Mouse (Mus musculus): ENCODE measurements at regions not wholly inside any gene's neighbourhood (a gene's known extent, or its start where the extent isn't known, plus 50 kb on each side); places are given as distances from the start of the nearest gene placed in this dataset.
"Not testable (repeated sequence)": the region's sequence is repeated elsewhere in the genome, so short reads cannot be mapped to it uniquely, and the experiment has no call there.

- DNase-seq (ENCODE audit: low spot score) (no peak), ATAC-seq (replicated peaks; ENCODE audit: low FRiP score, low read depth) (no peak)
- Histone ChIP-seq H3K9ac (ENCODE audit: low read depth, low read length) (no peak overlapping the region), H3K27me3 (ENCODE audit: insufficient read depth, low read length) (no peaks in the 10 kb centered on the region), H3K4me1 (replicated peaks; ENCODE audit: insufficient read depth, low read length) (no peaks in the 10 kb centered on the region), H3K4me3 (replicated peaks; ENCODE audit: low read depth, low read length) (no peak overlapping the region), H3K36me3 (ENCODE audit: insufficient read depth, low read length) (no peaks in the 10 kb centered on the region), H3K27ac (no peak overlapping the region), H3K9me3 (replicated peaks; ENCODE audit: low read length) (no peaks in the 10 kb centered on the region), H3K4me2 (ENCODE audit: low read length) (no peak overlapping the region)
- WGBS, result 78% methylated on average over 4 of the region's 4 CpGs
- TF ChIP-seq CTCF (IDR thresholded peaks at IDR 0.05; ENCODE audit: low read depth), result no peak
Observed at GRCm38 (mm10) chrX:50618936-50619335, 190.6 kb upstream of the Olfr1324 start.

DNA sequence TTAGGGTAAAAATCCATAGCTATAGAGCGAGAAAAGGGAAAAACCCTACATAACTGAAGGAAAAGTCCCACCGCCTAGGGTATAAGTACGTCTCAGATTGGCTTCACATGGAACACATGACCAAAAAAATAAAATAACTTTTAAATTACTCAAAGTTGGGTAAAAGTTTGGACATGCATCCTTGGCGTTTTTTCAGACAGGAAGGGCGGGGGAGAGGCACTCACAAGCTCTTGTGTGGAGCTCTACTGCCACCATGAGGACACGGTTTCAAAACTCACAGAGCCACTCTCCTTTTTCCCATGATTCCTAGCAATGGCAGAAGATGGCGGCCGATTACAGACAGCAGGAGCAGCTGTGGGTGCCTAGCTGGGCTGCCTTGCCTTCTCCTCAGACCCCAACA is 188.6 kb upstream of the Olfr1324 start:
- not testable (repeated sequence) for ATAC-seq (replicated peaks; ENCODE audit: low FRiP score, low read depth); H3K36me3 ChIP-seq (ENCODE audit: insufficient read depth, low read length); H3K4me1 ChIP-seq (replicated peaks; ENCODE audit: insufficient read depth, low read length); DNase-seq (ENCODE audit: low spot score); H3K9ac ChIP-seq (ENCODE audit: low read depth, low read length); H3K27ac ChIP-seq; H3K27me3 ChIP-seq (ENCODE audit: insufficient read depth, low read length); H3K9me3 ChIP-seq (replicated peaks; ENCODE audit: low read length)
- 61% methylated on average over 8 of the region's 8 CpGs for WGBS
- H3K4me2 ChIP-seq (ENCODE audit: low read length), result 0 out of 2 replicates have a peak overlapping the region, but pooled peaks have one; percentile 27
- peak overlapping the region; percentile 9; the same call in 1 of the 2 replicates for H3K4me3 ChIP-seq (replicated peaks; ENCODE audit: low read depth, low read length)
- TF ChIP-seq CTCF (IDR thresholded peaks at IDR 0.05; ENCODE audit: low read depth), result peak; percentile 61

GRCm38 (mm10) chrX:50614874-50615273 is 186.6 kb upstream of the Olfr1324 start:
- H3K9me3 ChIP-seq (replicated peaks; ENCODE audit: low read length); H3K36me3 ChIP-seq (ENCODE audit: insufficient read depth, low read length); H3K4me2 ChIP-seq (ENCODE audit: low read length); H3K4me3 ChIP-seq (replicated peaks; ENCODE audit: low read depth, low read length); H3K4me1 ChIP-seq (replicated peaks; ENCODE audit: insufficient read depth, low read length); H3K9ac ChIP-seq (ENCODE audit: low read depth, low read length); H3K27me3 ChIP-seq (ENCODE audit: insufficient read depth, low read length); ATAC-seq (replicated peaks; ENCODE audit: low FRiP score, low read depth): not testable (repeated sequence)
- peak; percentile 71 for TF ChIP-seq CTCF (IDR thresholded peaks at IDR 0.05; ENCODE audit: low read depth)
- H3K27ac ChIP-seq, result 0 out of 2 replicates have a peak overlapping the region, but pooled peaks have one; percentile 19
- 61% methylated on average over 3 of the region's 3 CpGs for WGBS
- DNase-seq (ENCODE audit: low spot score), result peak; percentile 49

GRCm38 (mm10) chrX:50614367-50614766 is 186.1 kb upstream of the Olfr1324 start:
- not testable (repeated sequence) for H3K4me2 ChIP-seq (ENCODE audit: low read length); H3K4me1 ChIP-seq (replicated peaks; ENCODE audit: insufficient read depth, low read length); H3K36me3 ChIP-seq (ENCODE audit: insufficient read depth, low read length); ATAC-seq (replicated peaks; ENCODE audit: low FRiP score, low read depth); H3K27me3 ChIP-seq (ENCODE audit: insufficient read depth, low read length); H3K9me3 ChIP-seq (replicated peaks; ENCODE audit: low read length); DNase-seq (ENCODE audit: low spot score); H3K4me3 ChIP-seq (replicated peaks; ENCODE audit: low read depth, low read length); H3K9ac ChIP-seq (ENCODE audit: low read depth, low read length)
- 0 out of 2 replicates have a peak overlapping the region, but pooled peaks have one; percentile 19 for H3K27ac ChIP-seq
- 60% methylated on average over 6 of the region's 6 CpGs for WGBS
- TF ChIP-seq CTCF (IDR thresholded peaks at IDR 0.05; ENCODE audit: low read depth), result peak; percentile 53; the same call in 1 of the 2 replicates

DNA sequence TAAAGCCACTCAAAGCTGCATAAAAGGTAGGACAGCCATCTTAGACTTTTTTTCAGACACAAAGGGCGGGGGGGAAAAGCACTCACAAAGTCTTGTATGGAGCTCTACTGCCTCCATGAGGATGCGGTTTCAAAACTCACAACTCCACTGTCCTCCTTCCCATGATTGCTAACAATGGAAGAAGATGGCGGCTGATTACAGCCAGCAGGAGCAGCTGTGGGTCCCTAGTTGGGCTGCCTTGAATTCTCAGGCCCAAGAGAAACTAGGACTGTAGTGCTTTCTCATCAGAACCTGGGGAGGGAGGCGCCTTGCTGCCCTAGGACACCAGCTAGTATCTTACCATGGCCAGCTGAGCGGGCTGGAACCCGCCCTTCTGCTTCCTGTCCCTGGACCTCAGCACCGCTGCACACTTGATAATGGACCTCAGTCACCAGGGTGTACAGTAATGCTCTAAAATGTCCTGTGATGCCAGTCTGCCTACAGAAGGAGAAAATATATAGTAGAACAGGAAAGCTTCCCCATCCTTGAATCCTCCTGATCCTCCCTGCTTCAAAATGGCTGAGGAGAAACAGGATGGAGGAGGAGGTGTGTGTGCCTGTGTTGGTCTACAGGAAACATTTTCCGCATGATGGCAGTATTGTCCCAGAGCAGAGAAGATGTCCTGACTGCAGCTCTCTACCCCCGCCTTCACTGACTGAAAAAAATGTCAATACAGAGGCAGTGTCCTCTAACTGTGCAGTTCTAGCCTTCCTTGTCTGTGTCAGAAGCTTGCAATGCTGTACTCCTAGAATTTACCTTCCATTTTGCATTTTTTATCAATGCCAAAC is 183.7 kb upstream of the Olfr1324 start:
- DNase-seq (ENCODE audit: low spot score) (peak; percentile 70), ATAC-seq (replicated peaks; ENCODE audit: low FRiP score, low read depth) (peak; percentile 61; the same call in 1 of the 2 replicates)
- H3K9me3 ChIP-seq (replicated peaks; ENCODE audit: low read length), result no peaks in the 10 kb centered on the region
- H3K27me3 ChIP-seq (ENCODE audit: insufficient read depth, low read length), result no peaks in the 10 kb centered on the region
- H3K4me2 ChIP-seq (ENCODE audit: low read length), result peak overlapping the region; percentile 41
- peak overlapping the region; percentile 36; the same call in 1 of the 2 replicates for H3K27ac ChIP-seq
- no peaks in the 10 kb centered on the region for H3K4me1 ChIP-seq (replicated peaks; ENCODE audit: insufficient read depth, low read length)
- peak overlapping the region; percentile 31; the same call in 1 of the 2 replicates for H3K9ac ChIP-seq (ENCODE audit: low read depth, low read length)
- peak overlapping the region; percentile 31 for H3K4me3 ChIP-seq (replicated peaks; ENCODE audit: low read depth, low read length)
- no peaks in the 10 kb centered on the region for H3K36me3 ChIP-seq (ENCODE audit: insufficient read depth, low read length)
- TF ChIP-seq CTCF (IDR thresholded peaks at IDR 0.05; ENCODE audit: low read depth), result peak; percentile 75
- 51% methylated on average over 9 of the region's 9 CpGs for WGBS

- not testable (repeated sequence) for H3K36me3 ChIP-seq (ENCODE audit: insufficient read depth, low read length); H3K4me3 ChIP-seq (replicated peaks; ENCODE audit: low read depth, low read length); ATAC-seq (replicated peaks; ENCODE audit: low FRiP score, low read depth); H3K4me2 ChIP-seq (ENCODE audit: low read length); H3K27ac ChIP-seq; H3K27me3 ChIP-seq (ENCODE audit: insufficient read depth, low read length); H3K9me3 ChIP-seq (replicated peaks; ENCODE audit: low read length); H3K9ac ChIP-seq (ENCODE audit: low read depth, low read length); H3K4me1 ChIP-seq (replicated peaks; ENCODE audit: insufficient read depth, low read length); DNase-seq (ENCODE audit: low spot score)
- 76% methylated on average over 6 of the region's 6 CpGs for WGBS
- peak; percentile 22; the same call in 1 of the 2 replicates for TF ChIP-seq CTCF (IDR thresholded peaks at IDR 0.05; ENCODE audit: low read depth)
Observed at GRCm38 (mm10) chrX:50608141-50608540, 179.8 kb upstream of the Olfr1324 start.
